Mouse (Mus musculus): Measurements from ENCODE around the gene Tmem211. TPM values are rescaled to one million over a fixed set of nuclear protein-coding genes. Genes with fewer than 3 reads are reported as not detected.
A peak's percentile ranks its signal among the peaks of the same experiment; 100 is the strongest.

Tmem211 gene
- polyA plus RNA-seq, 1 experiment from 2014 or later, result not detected

DNA sequence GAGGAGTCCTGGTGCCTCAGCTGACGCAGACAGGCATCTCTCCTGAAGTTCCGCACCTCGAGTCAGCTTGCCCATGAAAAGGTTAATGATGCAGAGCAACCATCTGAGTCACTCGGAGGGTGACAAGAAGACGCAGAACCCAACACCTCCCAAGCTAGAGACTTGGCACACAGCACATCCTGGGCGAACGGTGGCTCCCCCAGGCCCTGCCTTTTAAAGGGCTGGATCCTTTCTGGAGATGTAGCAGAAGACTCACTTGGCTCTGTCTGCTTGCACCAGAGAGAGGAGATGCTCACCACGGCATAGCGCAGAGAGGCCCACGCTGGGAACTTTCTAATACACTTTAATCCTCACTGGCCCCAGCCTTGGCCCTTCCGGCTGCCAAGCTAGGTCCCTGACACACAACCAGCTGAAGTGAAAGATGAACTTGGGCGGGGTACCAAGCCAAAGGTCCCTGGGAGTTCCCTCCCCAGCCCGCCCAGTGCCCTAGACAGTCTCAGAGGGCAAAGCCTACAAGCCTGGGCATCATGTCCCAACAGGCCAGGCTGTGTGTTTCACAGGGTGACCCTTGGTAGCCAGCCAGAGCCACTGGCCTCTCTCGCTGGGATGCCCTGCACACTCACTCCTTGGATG, 10.3 kb upstream of the Tmem211 start:
- peaks cover 51% of the 10 kb centered on the region for H3K4me1 ChIP-seq
- DNase-seq (ENCODE audit: low spot score), result no peak
- peaks cover 39% of the 10 kb centered on the region for H3K27me3 ChIP-seq (ENCODE audit: insufficient read depth, poor library complexity, severe bottlenecking)

DNA sequence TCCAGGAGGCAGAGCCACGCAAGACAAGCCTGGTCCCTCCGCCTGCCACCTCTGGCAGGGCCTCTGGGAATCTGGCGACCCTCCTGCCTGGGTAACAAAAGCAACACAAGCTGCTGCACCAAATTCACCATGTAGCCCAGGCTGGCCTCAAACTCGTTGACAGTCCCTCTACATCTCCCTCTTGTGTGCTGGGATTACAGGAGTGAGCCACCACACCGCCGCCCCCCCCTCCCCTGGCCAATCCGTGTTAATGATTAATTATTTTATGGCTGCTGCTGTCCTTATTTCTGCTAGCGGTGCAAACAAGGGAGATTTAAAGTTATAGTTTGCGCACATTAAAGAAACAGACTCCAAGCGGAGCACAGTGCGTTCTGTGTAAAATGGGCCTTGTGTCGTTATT, 9.6 kb upstream of the Tmem211 start:
- H3K27me3 ChIP-seq (ENCODE audit: insufficient read depth, poor library complexity, severe bottlenecking), result peaks cover 39% of the 10 kb centered on the region
- DNase-seq (ENCODE audit: low spot score), result no peak
- H3K27ac ChIP-seq, result no peak overlapping the region
- H3K4me3 ChIP-seq, result no peak overlapping the region
- H3K4me1 ChIP-seq, result peaks cover 49% of the 10 kb centered on the region
- H3K36me3 ChIP-seq, result no peaks in the 10 kb centered on the region
- 87% methylated on average over 12 of the region's 12 CpGs for WGBS
- no peaks in the 10 kb centered on the region for H3K9me3 ChIP-seq

More for the DNA sequence above, 10.3 kb upstream of the Tmem211 start:
- H3K27ac ChIP-seq, result no peak overlapping the region
- H3K36me3 ChIP-seq, result no peaks in the 10 kb centered on the region
- H3K4me3 ChIP-seq, result no peak overlapping the region
- WGBS, result 72% methylated on average over 14 of the region's 14 CpGs
- no peaks in the 10 kb centered on the region for H3K9me3 ChIP-seq

DNA sequence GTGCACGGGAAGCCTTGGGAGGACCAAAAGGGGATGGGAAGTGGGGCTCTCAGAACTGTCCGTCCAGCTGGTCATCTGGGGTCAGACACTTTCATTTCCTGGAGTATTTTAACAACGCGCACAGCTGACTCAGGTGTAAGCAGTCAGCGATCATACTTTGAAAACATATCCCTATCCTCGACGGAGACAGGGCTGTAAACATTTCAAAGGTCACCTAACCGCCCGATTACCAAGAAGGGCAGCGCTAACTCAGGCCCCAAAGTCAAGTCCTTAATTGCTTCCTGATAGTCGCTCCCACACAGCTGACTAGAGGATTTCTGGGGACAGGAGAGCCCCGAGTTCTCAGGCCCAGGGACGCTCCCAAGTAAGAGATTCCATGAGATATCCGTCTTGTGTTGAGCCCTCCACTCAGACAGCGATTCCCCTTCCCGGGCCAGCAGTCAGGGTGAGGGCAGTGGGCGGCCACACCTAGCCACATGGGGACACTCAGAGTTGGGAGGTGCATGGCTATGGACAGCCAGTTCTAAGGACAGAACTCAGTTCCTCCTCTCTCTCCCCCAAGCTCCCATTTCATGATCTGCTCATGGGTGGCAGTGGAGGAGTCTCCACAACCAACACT, 8.0 kb upstream of the Tmem211 start:
- H3K36me3 ChIP-seq, result no peaks in the 10 kb centered on the region
- DNase-seq (ENCODE audit: low spot score), result no peak
- H3K27me3 ChIP-seq (ENCODE audit: insufficient read depth, poor library complexity, severe bottlenecking), result peaks cover 39% of the 10 kb centered on the region
- WGBS, result 69% methylated on average over 17 of the region's 17 CpGs
- no peaks in the 10 kb centered on the region for H3K9me3 ChIP-seq
- no peak overlapping the region for H3K27ac ChIP-seq
- H3K4me1 ChIP-seq, result peaks cover 40% of the 10 kb centered on the region
- H3K4me3 ChIP-seq, result no peak overlapping the region

DNA sequence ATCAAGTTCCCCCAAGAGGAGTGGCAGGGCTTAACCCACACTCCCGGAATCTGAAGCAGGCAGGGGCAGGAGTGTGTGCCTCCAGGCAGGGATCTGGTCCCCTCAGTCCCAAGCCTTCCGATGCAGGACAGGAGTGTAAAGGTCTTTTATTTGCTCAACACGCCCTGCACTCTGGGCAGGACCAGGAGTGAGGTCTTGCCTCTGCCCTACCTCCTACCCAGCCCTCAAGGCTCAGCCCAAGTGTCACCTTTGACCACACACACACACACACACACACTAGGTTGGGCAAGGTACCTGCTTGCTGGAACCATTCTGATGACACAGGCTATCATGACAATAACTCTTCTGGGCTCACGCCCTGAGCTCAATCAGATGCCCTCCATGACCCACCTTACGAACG, 7.3 kb upstream of the Tmem211 start:
- no peak for DNase-seq (ENCODE audit: low spot score)
- Histone ChIP-seq H3K4me3 (no peak overlapping the region), H3K9me3 (no peaks in the 10 kb centered on the region), H3K4me1 (peaks cover 42% of the 10 kb centered on the region), H3K36me3 (no peaks in the 10 kb centered on the region), H3K27ac (no peak overlapping the region), H3K27me3 (ENCODE audit: insufficient read depth, poor library complexity, severe bottlenecking) (peaks cover 46% of the 10 kb centered on the region)
- 73% methylated on average over 6 of the region's 6 CpGs for WGBS

DNA sequence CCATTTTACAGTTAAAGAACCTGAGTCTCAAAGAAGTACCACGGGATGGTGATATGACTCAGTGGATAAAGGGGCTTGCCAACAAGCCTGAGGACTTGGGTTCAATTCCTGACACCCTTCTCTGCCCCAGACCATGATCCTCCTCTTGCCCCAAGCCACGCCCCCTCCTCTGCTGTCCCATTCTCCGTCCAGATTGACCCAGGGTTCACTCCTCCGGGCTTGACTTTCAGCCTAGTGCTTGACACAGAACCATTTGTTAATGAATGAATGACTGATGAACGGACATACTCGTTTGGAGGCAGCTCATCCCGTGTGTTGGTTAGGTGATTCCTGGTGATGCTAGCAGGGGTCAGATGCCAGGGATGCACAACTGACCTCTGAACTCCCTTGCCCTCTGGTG, 6.8 kb upstream of the Tmem211 start:
- Histone ChIP-seq H3K4me3 (peak overlapping the region; percentile 77), H3K4me1 (peaks cover 42% of the 10 kb centered on the region), H3K9me3 (no peaks in the 10 kb centered on the region), H3K27ac (peak overlapping the region; percentile 77; the same call in 1 of the 2 replicates), H3K27me3 (ENCODE audit: insufficient read depth, poor library complexity, severe bottlenecking) (peaks cover 48% of the 10 kb centered on the region), H3K36me3 (no peaks in the 10 kb centered on the region)
- 59% methylated on average over 7 of the region's 7 CpGs for WGBS
- no peak for DNase-seq (ENCODE audit: low spot score)

DNA sequence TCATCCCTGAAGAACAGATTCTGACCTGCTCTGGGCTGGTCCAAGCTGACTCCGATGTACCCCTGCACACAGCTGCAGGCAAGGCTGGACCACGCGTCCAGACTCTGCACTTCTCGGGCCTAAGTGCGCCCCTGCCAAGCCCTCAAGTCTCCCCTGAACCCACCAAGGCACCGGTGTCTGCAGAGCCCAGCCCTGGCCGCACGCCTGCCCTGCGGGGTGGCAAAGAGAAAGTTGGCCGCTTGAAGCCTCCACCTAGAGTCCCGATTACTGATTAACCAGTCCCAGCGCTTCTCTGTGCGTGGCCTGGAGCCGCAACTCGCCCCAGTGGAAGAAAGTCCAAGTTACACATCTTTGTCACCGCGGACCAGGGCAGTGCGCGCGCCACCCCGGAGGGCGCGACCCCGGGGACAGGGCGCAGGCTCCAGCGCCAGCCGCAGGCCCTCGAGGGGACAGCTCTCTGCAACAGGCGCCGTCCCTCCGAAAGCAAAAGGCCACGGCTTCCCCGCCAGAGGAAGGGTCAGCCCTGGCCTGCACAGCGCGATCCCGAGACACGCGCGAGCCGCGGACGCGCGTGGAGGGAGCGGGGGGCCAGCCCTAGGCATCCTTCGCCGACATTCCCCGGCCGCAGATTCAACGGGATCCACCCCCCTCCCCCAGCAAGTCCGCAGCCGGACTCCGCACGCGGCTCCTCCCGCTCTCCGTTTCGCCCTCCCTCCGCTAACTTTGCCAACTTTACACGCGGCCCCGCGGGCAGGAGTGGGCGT, 6.1 kb upstream of the Tmem211 start:
- Histone ChIP-seq H3K27ac (peak overlapping the region; percentile 77), H3K27me3 (ENCODE audit: insufficient read depth, poor library complexity, severe bottlenecking) (peaks cover 53% of the 10 kb centered on the region), H3K4me3 (peak overlapping the region; percentile 77), H3K4me1 (peaks cover 44% of the 10 kb centered on the region), H3K36me3 (no peaks in the 10 kb centered on the region), H3K9me3 (no peaks in the 10 kb centered on the region)
- no peak for DNase-seq (ENCODE audit: low spot score)
- 2% methylated on average over 64 of the region's 64 CpGs for WGBS

DNA sequence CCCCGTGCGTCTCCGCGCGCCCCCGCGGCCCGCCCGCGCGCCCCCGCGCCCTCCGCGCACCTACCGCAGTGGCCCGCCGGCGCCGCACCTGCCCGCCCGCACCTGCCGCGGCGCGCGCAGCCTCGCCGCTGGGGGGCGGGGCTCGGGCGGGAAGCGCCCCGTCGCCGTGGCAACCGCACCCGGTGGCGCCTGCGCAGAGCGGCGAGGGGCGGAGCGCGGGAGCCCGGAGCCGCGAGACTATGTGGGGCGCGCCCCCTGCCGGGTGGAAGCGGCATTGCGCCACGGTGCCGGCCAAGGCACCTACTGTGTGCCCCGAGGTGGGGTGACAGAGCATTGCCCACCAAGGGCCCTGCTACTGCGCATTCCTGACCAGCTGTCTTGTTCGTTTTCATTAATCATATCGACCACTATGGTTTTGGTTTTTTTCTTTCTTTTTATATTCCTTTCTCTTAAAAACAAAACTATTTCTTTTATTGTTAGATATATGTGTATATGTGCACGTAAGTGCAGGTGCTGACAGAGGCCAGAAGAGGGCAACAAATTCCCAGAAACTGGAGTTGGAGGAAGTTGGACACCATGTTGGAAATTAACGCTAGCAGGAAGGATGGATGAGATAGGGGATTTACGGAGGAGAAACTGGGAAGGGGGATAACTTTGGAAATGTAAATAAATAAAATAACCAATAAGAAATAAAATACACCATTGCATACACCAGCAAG, 5.4 kb upstream of the Tmem211 start, which contains the start of gene 2900026A02Rik:
Gene 2900026A02Rik, minus strand, starts transcription at position 90 of the 719 bp plus-strand sequence.
- no peak for DNase-seq (ENCODE audit: low spot score)
- Histone ChIP-seq H3K27ac (peak within 1 kb of the TSS; percentile 77), H3K27me3 (ENCODE audit: insufficient read depth, poor library complexity, severe bottlenecking) (peaks cover 52% of the 10 kb centered on the region), H3K4me1 (peaks cover 50% of the 10 kb centered on the region), H3K36me3 (no peaks in the 10 kb centered on the region), H3K9me3 (no peaks in the 10 kb centered on the region), H3K4me3 (peak within 1 kb of the TSS; percentile 77)
- 8% methylated on average over 62 of the region's 62 CpGs for WGBS

DNA sequence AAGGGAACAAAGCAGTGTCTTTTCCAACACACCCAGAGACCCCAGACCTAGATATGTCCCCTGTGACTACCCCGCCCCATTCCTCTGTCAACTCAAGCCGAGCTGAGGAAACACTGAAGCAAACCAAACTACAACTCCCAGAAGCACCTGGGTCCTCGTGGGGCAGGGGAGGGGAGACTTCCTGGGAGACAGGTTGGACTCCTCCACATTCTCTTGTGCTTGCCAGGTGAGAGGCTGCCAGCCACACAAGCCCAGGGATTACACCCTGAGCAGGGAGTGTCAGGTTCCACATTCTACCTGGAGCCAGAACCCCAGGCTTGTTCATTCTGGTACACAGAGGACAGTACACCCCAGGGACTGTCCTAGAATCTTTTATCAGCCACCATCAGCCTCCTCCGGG, 2.8 kb upstream of the Tmem211 start:
- Histone ChIP-seq H3K9me3 (no peaks in the 10 kb centered on the region), H3K36me3 (no peaks in the 10 kb centered on the region), H3K4me3 (no peak overlapping the region), H3K4me1 (peaks cover 48% of the 10 kb centered on the region), H3K27ac (peak overlapping the region; percentile 69), H3K27me3 (ENCODE audit: insufficient read depth, poor library complexity, severe bottlenecking) (peaks cover 37% of the 10 kb centered on the region; the same call in 1 of the 2 replicates)
- no peak for DNase-seq (ENCODE audit: low spot score)
- WGBS, result 36% methylated on average over 4 of the region's 4 CpGs

DNA sequence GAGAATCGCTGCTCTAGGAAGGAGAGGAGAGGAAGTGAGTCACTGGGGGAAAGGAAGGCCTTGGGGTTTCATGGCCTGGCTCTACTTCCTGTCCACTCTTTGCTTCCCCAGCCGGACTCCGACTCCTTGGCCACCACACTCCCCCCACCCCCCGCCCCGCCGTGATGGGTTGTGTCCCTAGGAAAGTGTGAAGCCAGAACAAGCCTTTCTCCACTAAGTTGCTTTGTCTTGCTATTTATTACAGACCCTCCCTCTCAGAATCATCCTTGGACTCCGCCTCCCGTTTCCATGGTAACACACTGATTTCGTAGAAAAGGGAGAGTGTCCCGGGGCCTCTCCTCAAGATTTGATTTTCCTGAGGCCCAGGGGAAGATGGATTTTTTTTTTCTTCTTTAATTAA, 1.4 kb upstream of the Tmem211 start:
- H3K4me3 ChIP-seq, result peak overlapping the region; percentile 44; the same call in 1 of the 2 replicates
- 27% methylated on average over 10 of the region's 10 CpGs for WGBS
- H3K27me3 ChIP-seq (ENCODE audit: insufficient read depth, poor library complexity, severe bottlenecking), result peaks cover 28% of the 10 kb centered on the region; the same call in 1 of the 2 replicates
- H3K4me1 ChIP-seq, result peaks cover 37% of the 10 kb centered on the region
- no peaks in the 10 kb centered on the region for H3K9me3 ChIP-seq
- peak overlapping the region; percentile 69; the same call in 1 of the 2 replicates for H3K27ac ChIP-seq
- no peak for DNase-seq (ENCODE audit: low spot score)
- no peaks in the 10 kb centered on the region for H3K36me3 ChIP-seq

DNA sequence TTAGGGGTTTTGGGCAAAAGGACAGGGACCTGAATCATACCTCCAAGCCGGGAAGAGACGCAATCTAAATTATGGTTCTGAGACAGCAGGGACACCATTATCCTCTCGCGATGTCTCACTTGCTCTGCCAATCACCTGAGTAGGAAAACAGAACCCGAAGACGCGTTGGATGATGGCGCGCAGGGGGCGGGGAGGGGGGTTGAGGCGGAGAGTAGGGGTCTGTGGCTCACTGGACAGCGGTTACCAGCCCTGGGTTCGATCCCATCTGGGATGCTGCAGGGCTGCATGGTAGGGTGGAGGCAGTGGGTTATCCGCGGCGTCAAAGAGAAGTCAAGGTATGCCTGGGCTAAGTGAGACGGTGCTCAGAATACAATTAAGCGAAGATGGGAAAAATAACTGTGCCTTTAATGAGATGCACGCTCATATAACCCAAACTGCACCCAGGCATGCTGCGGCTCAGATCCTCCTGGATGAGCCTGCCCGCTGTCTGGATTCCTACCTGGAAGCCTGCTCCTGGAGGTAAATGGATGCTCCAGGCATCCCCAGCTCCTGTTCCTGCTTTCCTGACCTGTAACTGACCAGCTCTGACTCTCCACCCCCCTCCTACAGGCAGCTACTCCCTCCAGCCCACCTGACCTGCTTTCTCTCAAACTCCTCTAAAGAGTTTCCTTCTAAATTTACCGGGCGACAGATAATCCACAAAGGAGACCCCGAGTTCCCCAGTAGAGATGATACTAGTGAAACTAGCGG, 848 bp upstream of the Tmem211 start:
- H3K36me3 ChIP-seq, result no peaks in the 10 kb centered on the region
- 19% methylated on average over 25 of the region's 25 CpGs for WGBS
- peak overlapping the region; percentile 79 for H3K27ac ChIP-seq
- peaks cover 22% of the 10 kb centered on the region; the same call in 1 of the 2 replicates for H3K27me3 ChIP-seq (ENCODE audit: insufficient read depth, poor library complexity, severe bottlenecking)
- H3K4me1 ChIP-seq, result peaks cover 31% of the 10 kb centered on the region
- DNase-seq (ENCODE audit: low spot score), result no peak
- no peaks in the 10 kb centered on the region for H3K9me3 ChIP-seq
- H3K4me3 ChIP-seq, result peak overlapping the region; percentile 44

DNA sequence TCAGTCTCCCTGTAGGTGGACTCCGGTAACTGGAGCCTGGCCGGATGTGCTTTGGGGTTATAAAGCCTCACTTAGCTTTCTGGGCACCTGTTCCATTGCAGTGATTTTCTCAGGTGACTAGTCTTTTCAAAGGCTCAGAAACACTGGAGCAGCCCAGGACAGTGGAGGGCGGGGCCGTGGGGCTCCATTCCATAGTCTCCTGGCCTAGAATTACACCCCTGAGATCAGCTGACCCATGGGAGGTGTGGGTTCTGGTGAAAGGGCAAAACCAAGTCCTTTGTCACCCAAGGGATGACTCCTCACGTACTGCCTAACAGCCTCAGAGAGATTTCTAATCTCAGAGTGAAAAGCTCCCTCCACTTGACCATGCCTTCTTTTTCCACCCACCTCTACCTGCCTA, 3.5 kb downstream of the Tmem211 start:
- no peaks in the 10 kb centered on the region for H3K36me3 ChIP-seq
- H3K9me3 ChIP-seq, result no peaks in the 10 kb centered on the region
- DNase-seq (ENCODE audit: low spot score), result no peak
- 79% methylated on average over 5 of the region's 5 CpGs for WGBS
- H3K4me3 ChIP-seq, result no peak overlapping the region
- H3K4me1 ChIP-seq, result peaks cover 22% of the 10 kb centered on the region
- peaks cover 9% of the 10 kb centered on the region; the same call in 1 of the 2 replicates for H3K27me3 ChIP-seq (ENCODE audit: insufficient read depth, poor library complexity, severe bottlenecking)
- H3K27ac ChIP-seq, result no peak overlapping the region
